Mouse (Mus musculus) WW6 (cell line): ENCODE results near the gene Tcte3.
"Not testable (repeated sequence)": the region's sequence is repeated elsewhere in the genome, so short reads cannot be mapped to it uniquely, and the experiment has no call there.

Experiments used
- DNase-seq: peaks from one replicate; pipeline ENCODE4 v3.0.0-alpha.2; 2013; ENCODE audit warnings: low read depth, low spot score

Gene Tcte3

GRCm38 (mm10) chr17:15041175-15041729 lies at the start of gene Tcte3, which contains the start of the genes Ermard and Gm3448:
Gene Tcte3, minus strand, starts transcription at chr17:15041488.
Gene Ermard, plus strand, starts transcription at chr17:15041208.
Gene Gm3448, minus strand, starts transcription at chr17:15041537.
- DNase-seq, result not testable (repeated sequence)

- no peak for DNase-seq
Measured at GRCm38 (mm10) chr17:15088591-15089001, 47.3 kb upstream of the Tcte3 start.

- no peak for DNase-seq
Measured at GRCm38 (mm10) chr17:15088166-15088565, 46.9 kb upstream of the Tcte3 start.

- DNase-seq, result no peak
Measured at GRCm38 (mm10) chr17:15085006-15085405, 43.7 kb upstream of the Tcte3 start.

- no peak for DNase-seq
Measured at GRCm38 (mm10) chr17:15084226-15084848, 43.0 kb upstream of the Tcte3 start.

- no peak for DNase-seq
Measured at GRCm38 (mm10) chr17:15077536-15077935, 36.2 kb upstream of the Tcte3 start.

- no peak for DNase-seq
Measured at GRCm38 (mm10) chr17:15075033-15075432, 33.7 kb upstream of the Tcte3 start.

- DNase-seq, result no peak
Measured at GRCm38 (mm10) chr17:15072211-15072610, 30.9 kb upstream of the Tcte3 start.

GRCm38 (mm10) chr17:15069124-15069523 lies 27.8 kb upstream of the Tcte3 start:
- DNase-seq, result no peak

- no peak for DNase-seq
Measured at GRCm38 (mm10) chr17:15068040-15068792, 26.9 kb upstream of the Tcte3 start.

GRCm38 (mm10) chr17:15066911-15067310 lies 25.6 kb upstream of the Tcte3 start:
- no peak for DNase-seq

- no peak for DNase-seq
Measured at GRCm38 (mm10) chr17:15066066-15066465, 24.8 kb upstream of the Tcte3 start.

GRCm38 (mm10) chr17:15065391-15066024 lies 24.2 kb upstream of the Tcte3 start:
- DNase-seq, result peak; percentile 36

GRCm38 (mm10) chr17:15060356-15060755 lies 19.1 kb upstream of the Tcte3 start:
- no peak for DNase-seq

GRCm38 (mm10) chr17:15059646-15060045 lies 18.4 kb upstream of the Tcte3 start:
- DNase-seq, result no peak

- DNase-seq, result no peak
Measured at GRCm38 (mm10) chr17:15058161-15058591, 16.9 kb upstream of the Tcte3 start.

- DNase-seq, result no peak
Measured at GRCm38 (mm10) chr17:15055925-15056324, 14.6 kb upstream of the Tcte3 start.

- not testable (repeated sequence) for DNase-seq
Measured at GRCm38 (mm10) chr17:15053829-15054200, 12.5 kb upstream of the Tcte3 start.

GRCm38 (mm10) chr17:15053183-15053828 lies 12.0 kb upstream of the Tcte3 start:
- DNase-seq, result not testable (repeated sequence)

- not testable (repeated sequence) for DNase-seq
Measured at GRCm38 (mm10) chr17:15052766-15053165, 11.5 kb upstream of the Tcte3 start.

GRCm38 (mm10) chr17:15050338-15050737 lies 9.1 kb upstream of the Tcte3 start:
- not testable (repeated sequence) for DNase-seq

- DNase-seq, result not testable (repeated sequence)
Measured at GRCm38 (mm10) chr17:15040455-15040854, 833 bp downstream of the Tcte3 start.
